Mouse (Mus musculus) effector memory CD4-positive, alpha-beta T cell, adult 7 months (primary cell): Measurements from ENCODE around the gene Crisp2. TPM values are rescaled to one million over a fixed set of nuclear protein-coding genes. Genes with fewer than 3 reads are reported as not detected.

Experiments used
- polyA plus RNA-seq: library from polyadenylated mRNA; unstranded; fragments of 100-300 nt; shearing (Covaris generic); gene quantifications from one replicate; pipeline ENCODE4 v1.2.1, GENCODE M21; 2017

Gene Crisp2
- 0.34 TPM for polyA plus RNA-seq

DNA sequence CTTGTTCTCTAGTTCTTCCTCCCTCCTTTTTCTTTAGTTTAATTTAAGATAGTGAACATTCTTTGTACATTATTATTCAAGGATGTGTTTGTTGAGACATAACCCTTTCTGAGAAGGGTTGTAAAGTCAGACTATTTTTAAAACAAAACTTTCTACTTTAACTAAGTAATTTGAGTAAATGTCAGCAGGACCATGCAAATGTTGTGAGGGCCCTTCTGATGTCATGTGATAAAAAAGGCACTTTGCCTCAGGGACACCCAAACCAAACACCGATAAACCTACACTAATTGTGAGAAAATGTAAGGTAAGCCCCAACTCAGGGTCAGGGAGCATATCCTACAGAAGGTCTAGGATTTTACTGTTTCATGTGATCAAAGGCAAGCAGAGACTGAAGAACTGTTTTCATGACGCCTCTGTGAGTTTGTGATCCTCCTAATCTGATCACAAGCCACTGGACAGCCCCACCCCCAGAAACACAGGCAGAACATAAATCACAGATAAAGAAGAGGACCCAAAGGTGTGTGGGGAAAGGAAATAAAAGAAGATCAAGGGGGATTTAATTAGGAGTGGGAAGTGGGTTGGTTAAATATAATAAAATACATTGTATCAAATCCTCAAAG, at the start of gene Crisp2:
Crisp2 (minus strand) TSS at position 51 of the 620 bp plus-strand sequence.

DNA sequence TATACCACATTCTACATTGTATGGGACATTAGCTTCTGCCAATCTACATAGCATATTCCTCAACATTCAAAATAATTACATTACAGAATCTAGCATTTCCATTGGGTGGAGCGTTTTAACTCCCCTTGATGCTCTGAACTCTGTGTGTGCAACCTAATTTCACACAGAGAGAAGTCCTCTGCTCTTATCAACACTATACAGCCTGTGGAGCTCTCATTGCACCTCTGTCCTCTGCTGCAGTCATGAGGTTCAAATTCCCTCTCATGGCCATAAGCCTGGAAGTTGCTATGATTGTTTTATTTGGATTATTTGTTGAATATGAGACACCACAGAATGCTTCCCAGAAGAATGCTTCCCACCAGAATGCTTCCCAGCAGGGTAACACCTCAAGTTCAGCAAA, 4.1 kb upstream of the Crisp2 start, which contains the start of gene Rhag:
Rhag (plus strand) TSS at position 193 of the 400 bp plus-strand sequence.

DNA sequence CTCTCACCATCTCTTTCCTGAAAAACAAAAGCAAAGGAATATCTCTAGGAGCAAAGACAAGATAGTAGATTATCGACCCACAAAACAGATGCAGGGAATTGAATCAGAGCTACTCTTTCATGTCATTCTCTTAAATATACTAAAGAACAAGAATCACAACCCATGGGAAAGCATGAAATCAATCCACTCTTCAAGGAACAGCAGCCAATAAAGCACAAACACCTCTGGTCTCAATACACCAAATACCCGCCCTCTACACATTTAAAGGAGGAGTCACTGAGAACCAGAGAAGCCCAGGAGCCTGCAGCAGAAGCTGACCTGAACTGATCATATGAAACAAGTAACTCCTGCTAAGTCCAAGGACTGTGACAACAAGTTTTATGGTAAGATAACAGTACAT, 80.0 kb downstream of the Crisp2 start, which contains the start of gene Esp1:
Esp1 (plus strand) TSS at position 301 of the 400 bp plus-strand sequence.

Other genes starting within 250 kb of the Crisp2 start
- gene Esp6, start 245.5 kb downstream of the Crisp2 start, polyA plus RNA-seq = not detected
- not detected for gene Esp4, start 208.4 kb downstream of the Crisp2 start, polyA plus RNA-seq
- not detected for gene Esp3, start 174.9 kb downstream of the Crisp2 start, polyA plus RNA-seq
- gene Esp1, start 79.9 kb downstream of the Crisp2 start, polyA plus RNA-seq = not detected
- gene Rhag, start 4.1 kb upstream of the Crisp2 start, polyA plus RNA-seq = not detected
- 0.62 TPM for gene 9130008F23Rik, start 73.6 kb upstream of the Crisp2 start, polyA plus RNA-seq
- not detected for gene Glyatl3, start 107.3 kb upstream of the Crisp2 start, polyA plus RNA-seq
- gene Mut, start 127.7 kb upstream of the Crisp2 start, polyA plus RNA-seq = 18.7 TPM
- 43.8 TPM for gene Cenpq, start 128.0 kb upstream of the Crisp2 start, polyA plus RNA-seq